Mouse (Mus musculus): Measurements from ENCODE around the gene Rgs12. TPM values are rescaled to one million over a fixed set of nuclear protein-coding genes. Genes with fewer than 3 reads are reported as not detected.
A peak's percentile ranks its signal among the peaks of the same experiment; 100 is the strongest.

The Rgs12 gene
- total RNA-seq, 2 experiments from 2014 or later: 49.6 to 50.4 TPM

DNA sequence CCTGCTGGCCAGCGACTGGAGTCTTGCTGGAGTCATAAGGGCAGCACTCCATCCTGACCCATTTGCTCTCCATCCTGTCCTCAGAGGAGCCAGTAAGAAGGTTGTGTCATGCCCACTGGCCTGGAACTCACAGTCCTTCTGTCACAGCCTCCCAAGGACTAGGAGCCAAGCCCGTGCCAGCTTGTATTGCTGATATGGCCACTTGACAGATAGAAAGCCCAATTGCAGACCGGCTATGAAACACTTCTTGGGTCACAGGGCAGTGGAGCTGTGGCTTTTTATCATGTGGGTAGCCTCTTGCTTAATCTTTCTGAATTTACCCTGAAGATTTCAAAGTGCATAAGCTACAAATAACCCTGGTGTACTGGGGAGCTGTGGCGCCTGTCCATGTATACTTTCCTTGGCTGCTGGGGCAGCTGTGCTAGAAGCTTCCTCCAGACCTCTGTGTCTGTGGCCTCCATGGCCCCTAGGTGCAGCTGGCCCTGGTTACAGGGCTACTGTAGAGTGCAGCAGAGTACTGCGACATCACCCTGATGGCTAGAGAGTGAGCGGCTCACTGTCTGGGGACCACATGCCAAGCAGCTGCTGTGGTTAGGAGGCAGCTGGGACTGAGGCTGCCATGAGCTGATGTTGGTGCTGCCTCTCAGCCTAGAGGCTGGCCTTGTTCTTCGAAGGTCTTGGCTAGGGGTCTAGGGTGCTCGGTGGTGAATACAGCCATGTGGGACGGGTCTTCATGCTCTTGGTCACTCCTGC lies 27.5 kb downstream of the Rgs12 start:
- no peak for DNase-seq (ENCODE audit: low spot score in 2 of 2)

DNA sequence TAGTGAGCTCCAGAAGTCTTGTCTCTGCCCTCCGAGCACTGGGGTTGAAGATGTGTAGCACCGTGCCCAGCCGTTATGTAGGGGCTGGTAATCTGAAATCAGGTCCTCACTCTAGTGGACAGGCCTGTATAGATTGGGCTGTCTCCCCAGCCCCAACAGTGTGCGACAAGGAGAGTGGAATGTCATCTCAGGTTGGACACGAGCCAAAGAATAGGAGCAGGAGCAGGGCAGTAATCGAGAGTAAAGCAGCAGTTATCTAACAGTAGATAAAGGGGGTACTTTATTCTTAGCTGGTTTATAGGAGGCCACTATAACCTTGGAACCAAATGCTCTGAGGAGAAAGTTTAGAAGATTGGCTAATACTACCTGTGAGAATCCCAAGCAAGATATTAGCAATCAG lies 30.9 kb downstream of the Rgs12 start:
- no peak for DNase-seq (ENCODE audit: low spot score in 2 of 2)

DNA sequence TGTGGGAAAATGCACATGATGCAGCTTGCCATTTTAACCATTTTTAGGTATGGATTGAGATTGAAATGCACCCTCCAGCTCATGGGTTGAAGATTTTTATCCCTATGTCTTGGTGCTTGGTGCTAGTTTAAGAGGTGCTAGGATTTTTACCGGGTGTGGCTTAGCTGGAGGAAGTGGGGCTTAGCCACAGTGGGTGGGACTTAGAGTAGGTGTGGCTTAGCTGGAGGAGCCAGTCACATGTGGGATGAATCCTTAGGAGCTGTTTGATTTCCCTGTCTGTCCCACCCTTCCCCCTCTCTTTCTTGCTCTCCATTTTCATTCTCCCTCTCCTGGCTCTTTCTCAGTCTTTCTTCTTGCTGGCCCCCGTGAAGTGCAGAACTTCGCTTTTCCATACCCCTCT lies 32.5 kb downstream of the Rgs12 start:
- no peak for DNase-seq (ENCODE audit: low spot score in 2 of 2)

DNA sequence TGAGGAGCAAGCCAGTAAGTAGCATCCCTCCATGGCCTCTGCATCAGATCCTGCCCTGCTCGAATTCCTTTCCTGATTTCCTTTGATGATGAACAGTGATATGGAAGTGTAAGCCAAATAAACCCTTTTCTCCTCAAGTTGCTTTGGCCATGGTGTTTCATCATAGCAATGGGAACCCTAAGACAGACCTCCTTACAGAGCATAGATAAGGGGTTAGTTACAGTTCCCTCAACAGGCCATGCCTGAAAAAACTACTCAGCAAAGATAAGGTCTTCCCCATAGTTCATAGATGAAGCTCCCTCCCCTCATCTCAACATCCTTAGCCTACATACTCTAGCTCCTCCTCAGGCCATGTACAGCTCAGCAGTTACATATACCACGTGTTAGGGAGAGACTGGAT lies 35.7 kb downstream of the Rgs12 start:
- DNase-seq (ENCODE audit: low spot score in 2 of 2): no peak

DNA sequence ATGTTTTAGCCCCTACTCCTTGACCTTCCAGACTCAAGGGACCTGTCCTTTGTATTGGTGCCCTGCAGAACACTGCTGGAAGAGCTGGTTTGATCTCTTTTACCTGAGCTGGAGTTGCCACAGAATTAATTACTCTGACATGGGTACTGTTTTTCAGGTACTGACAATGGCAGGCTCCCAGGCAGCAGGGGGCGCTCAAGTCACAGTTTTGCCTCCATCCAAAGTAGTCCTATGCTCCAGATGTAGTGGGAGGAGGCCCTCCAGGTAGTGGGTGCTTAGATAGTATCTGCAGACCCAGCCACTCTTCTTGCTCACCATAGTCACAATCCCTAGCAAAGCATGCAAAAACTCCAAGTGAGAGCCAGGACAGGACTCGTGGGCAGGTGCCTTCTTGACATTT lies 36.6 kb downstream of the Rgs12 start:
- DNase-seq (ENCODE audit: low spot score in 2 of 2): peak; percentile 84 to 93

DNA sequence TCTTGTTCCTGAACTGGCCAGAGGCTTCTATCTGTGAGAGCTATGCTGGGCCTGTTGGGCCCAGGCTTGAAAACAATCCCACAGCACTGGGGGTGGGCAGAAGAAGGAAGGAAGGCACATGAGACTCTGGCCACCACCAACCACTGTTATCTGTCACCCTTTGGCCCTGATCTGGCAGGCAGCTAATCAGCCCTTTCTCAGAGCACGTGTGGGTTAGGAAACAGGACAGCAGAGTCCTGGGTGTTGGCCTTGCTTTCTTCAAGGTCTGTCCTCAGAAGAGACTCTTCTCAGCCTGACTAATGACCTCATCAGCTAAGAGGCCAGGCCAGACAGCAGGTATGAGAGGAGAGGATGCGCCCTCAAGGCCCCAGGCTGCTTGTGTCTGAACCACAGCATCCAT lies 38.2 kb downstream of the Rgs12 start:
- no peak for DNase-seq (ENCODE audit: low spot score in 2 of 2)

DNA sequence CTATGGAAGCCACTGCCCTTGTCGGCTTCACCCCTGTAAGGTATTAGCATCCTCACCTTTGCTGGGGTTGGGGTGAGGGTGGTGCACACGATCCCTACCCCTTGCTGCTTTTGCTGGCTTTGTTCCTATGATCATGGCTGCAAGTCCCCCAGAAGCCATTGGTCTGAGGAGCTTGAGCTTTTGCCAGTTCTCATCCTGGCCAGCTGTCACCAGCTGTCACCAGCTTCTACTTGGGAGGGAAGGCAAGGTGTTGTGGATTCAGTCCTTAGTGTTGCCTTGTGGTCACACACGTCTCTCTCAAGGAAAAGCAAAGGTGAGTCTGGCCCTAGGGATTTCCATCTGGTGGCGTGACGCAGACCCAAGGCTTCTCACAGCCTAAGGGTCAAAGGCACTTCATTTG lies 39.4 kb downstream of the Rgs12 start:
- no peak for DNase-seq (ENCODE audit: low spot score in 2 of 2)

DNA sequence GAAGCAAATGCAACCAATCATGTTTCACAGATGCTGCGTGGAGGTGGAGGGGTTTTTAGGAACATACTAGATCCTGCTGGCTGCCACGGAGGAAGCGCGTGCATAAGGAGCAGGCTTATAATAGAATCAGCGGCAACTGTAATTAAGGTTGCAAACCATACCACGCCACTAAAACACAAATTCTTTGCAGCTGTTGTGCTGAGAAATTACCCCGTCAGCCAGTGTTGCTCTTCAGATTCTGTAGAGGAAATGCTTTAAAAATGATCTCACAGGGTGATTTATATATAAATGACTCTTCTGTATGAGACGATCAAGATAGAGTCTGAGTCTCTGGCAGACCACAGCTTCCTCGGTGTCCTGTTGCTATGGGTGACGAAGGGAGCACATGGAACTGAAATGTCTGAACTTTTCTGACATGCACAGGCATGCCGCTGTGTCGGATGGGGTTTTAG lies 40.1 kb downstream of the Rgs12 start:
- peak; percentile 45 to 61 for DNase-seq (ENCODE audit: low spot score in 2 of 2)

DNA sequence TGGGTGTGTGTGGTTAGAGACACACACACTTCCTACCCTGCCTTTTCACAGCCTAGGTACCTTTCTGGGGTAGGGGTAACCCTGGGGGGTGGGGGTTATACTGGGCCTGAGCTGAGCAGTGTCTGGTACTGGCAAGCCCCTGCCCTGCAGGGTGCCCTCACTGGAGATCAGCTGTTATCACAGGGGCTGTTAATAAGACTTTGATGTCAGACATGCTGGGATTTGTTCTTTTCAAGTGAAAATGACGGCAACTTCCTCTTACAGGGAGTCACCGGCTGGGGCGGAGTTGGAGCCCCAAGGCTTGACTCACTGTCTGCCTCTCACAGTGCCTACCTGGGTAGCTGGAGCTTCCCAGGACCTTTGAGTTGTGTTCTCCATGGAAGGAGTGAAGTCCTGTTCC lies 49.5 kb downstream of the Rgs12 start:
- DNase-seq (ENCODE audit: low spot score in 2 of 2): no peak

DNA sequence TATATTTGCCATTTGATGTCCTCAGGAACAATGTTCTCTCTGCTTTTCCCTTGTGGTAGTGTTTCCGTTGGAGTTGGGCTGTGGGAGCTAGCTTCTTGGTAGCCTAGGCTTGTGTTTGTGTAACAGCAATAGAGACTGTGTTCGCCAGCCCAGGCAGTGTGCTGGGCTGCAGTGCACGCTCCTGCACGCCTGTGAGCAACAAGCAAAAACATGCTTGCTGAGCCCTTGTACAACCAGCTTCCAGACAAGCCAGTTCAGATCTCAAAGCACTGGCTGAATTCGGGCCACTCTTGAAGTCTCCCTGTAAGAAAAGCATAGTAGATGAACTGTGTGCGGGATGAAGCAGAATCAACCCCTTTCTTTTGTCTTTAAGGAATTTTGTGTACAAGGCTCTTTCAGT lies 50.0 kb downstream of the Rgs12 start:
- no peak for DNase-seq (ENCODE audit: low spot score in 2 of 2)

DNA sequence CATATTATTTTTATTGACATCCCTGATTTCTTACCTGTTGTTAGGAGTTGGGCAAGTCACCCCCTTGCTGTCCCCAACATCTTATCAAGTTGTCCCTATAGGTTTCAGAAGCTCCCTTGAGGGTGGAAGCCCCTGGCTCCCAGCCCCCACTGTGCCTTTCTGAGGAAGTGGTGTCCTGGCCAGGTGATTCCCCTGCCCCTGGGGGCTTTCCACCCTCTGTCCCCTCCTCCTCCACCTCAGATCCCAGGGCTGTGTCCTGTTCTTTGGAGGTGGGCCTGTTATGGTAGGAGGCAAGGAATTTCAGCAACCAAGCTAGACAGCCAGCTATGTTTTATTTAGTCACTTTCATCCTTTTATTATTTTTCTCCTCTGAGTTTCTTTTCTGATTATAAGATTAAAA lies 51.1 kb downstream of the Rgs12 start:
- no peak for DNase-seq (ENCODE audit: low spot score in 2 of 2)

DNA sequence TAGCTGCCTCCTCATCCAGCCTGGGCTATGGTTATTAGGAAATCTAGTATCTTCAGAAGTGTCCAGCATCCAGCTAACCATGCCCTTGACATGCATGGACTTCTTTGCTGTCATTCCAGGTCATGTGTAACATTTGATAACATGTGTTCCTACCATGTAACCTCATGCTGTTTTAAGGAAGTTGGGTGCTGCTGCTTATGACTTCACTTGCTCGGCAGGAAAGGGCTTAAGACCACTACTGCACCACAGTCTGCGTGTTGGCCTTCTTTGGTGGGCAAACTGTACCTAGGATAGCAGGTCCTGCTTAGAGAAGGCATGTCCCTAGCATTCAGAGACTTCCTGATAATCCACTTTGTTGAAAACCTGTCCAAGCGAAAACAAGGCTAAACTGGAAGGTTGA lies 51.9 kb downstream of the Rgs12 start:
- DNase-seq (ENCODE audit: low spot score in 2 of 2): no peak

DNA sequence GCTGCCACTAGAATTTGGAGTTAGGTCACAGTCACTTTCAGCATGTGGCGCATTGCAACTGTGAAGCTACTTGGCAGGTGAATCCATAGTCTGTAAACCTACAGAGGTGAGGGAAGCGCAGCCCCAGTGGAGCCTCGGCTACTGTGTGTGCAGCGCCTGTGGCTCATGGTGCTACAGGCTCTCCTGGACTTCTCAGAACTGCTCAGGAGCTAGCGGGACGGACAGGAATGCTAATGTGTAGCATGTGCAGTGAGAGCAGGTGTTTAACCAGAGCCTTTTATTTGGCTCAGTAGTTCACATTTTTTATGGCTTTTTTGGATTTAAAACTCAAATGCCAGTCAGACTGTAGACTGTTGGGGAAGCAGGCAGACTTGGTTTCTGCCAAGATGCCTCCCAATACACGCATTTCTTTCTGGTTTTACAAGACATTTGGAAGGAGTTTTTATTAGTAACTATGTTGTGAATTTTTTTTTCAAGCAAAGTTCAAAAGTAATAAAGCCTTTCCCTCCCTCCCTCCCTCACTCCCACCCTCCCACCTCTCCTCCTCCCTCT lies 54.4 kb downstream of the Rgs12 start:
- no peak for DNase-seq (ENCODE audit: low spot score in 2 of 2)

DNA sequence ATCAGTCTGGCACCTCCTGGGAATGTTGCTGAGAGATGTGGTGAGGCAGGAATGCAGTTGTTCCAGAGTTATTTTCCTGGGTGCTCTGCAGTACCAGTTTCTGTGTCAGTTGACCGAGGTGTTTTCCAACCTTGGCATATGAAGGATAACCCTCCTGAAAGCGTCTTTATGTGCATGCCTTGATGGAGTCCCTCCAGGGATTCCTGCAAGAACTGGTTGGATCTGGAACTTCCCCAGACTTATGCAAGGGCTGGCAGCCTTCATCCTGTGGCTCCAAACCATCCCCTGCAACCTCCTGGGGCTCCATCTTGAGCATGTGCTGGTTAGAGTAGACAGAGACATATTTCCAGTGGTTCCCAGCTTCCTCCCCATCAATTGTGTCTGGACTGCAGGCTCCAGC lies 55.5 kb downstream of the Rgs12 start:
- DNase-seq (ENCODE audit: low spot score in 2 of 2): no peak

DNA sequence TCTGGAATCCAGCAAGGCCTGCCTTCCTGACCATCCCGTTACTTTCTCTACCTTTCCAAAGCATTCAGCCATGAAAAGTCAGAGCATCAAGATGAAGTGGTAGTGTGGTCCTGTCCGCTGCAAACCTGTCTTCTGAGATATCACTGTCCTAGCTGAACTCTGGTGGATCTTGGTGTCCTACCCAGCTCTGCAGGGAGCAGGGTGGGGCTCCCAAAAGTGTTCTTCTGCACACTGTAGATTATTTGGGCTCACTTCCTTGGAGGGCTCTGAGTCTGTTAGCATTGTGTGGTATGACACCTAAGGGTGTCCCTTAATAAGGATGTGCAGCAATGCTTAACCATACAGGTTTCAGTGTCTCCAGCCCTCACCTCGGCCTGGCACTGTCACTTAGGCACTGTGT lies 56.4 kb downstream of the Rgs12 start:
- no peak for DNase-seq (ENCODE audit: low spot score in 2 of 2)

DNA sequence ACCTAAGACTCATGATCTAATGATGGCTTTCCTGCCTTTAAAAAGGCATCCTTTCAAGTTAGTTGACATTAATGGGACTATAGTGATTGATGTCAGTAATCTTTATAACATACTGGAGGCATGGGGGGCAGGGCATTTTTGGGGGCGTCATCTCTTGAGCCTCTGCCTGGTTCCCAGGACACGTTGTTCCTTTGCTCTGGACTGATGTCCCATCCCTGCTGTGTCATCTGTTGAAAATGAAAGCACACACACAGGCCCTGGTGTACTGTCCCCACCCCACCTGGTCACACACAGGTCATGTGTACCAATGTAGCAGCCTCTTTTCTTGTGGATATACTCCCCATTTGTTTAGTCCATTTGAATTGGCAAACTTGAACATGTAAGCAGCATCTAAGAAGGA lies 57.4 kb downstream of the Rgs12 start:
- no peak for DNase-seq (ENCODE audit: low spot score in 2 of 2)

DNA sequence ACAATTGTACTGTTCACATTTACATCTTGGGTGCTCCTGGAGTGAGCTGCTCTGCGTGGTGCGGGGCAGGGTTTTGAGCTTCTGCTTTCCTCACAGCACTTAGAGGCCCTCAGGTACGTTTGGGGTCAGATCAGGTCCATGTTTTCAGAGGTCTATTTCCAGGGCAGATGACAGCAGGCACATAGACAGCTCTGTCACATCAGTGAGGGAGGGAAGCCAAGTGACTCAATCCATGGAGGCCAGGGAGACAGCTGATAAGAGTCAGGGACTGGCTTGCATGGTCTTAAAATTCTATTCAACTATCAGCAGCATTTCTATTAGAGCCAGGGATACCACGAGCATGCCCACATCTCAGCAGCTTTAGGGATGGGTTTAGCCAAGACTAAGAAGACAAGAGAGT lies 59.9 kb downstream of the Rgs12 start:
- no peak for DNase-seq (ENCODE audit: low spot score in 2 of 2)

DNA sequence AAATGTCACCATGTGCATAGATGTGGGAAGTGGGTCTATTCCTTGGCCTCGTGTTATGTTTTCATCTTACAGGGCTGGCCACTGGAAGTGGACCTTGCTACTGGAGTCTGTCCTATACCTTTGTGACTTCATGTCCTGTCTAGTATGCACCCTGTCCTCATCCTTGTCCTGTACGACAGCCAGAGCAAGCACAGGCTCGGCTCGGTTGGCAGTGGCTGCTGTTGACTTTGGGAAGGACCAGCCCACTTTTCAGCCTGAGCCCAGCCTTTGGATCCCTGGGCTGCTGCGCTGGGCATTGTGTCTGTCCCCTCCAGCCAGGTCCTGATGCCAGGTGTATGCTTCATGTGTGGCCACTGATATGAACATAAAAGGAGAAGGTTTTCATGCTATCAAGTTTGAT lies 61.4 kb downstream of the Rgs12 start:
- no peak for DNase-seq (ENCODE audit: low spot score in 2 of 2)

DNA sequence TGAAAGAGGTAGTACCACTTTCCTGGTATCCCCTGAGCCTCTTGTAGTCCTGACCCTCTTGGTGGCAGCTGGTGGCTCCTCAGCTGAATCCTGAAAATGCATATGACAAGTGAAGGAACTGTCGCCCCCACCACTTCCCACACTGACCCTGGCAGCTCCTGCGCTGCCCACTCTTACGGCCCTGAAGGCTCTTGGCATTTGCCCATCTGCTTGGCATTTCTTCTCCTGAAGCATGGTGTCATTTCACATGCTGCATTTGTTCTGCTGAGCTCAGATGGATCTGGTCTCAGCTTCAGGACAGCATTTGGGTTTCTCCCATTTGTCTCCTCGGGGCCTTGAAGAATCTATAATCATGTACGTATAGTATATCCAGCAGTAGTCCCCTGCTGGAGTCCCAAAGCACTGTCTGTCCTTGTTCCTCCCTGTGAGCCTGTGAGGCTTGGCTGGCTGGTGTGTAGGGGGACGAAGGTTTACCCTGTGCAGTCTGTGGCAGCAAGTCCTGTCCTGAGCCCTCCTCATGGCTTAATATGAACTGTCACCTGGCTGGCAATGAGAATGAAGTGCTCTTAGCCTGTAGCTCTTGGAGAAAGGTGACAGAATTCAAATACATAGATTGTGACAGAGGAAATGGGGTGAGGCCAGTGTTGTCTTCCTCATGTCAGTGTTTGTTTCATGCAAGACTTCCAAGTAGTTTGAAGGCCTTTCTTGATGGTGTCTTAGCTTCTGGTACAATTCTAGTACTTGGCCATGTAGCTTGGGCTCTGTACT lies 62.1 kb downstream of the Rgs12 start:
- DNase-seq (ENCODE audit: low spot score in 2 of 2): no peak

DNA sequence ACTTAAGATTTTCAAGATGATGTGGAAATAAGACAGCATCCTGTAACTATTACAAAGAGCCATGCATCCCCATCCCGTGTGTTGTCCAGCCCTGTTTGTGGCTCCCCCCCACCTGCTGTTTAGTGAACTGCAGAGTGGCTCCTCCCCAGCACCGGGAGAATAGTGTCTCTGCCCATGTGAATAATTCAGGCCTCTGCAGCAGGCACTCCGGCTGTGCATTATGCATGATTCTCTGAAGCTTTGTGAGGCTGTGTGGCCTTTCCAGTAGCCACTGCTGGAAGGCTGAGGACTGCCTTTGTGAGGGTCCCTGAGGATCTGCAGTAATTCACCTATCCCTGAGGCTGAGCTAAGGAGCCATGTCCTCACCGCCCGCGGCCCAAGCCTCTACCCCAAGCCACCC lies 64.8 kb downstream of the Rgs12 start:
- DNase-seq (ENCODE audit: low spot score in 2 of 2): no peak

DNA sequence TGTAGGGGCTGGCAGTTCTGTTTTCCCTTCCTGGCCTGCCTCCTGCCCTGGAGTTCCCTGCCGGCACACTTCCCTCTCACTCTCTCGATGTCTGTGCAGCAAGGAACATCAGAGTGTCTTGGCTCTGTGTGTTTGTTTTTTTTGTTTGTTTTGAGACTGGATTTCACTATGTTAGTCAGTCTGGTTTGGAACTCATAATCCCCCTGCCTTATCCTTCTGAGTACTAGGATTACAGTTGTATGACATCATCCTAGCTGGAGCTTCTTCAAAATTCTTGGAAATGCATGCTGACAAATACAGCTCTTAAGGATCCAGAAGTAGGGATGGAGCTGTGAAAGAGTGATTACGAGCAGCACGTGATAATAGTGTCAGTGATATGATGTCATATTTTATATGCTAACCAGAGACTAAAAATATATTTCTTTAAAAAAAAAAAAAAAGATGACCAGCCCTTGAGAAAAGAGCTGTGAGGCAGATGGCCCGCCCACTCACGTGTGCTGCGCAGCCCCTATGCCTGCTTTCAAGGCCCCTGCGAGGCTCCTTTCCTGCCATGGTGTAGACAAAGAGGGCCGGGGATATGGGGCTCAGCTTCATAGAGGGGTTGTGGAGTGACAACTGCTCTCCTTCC lies 70.5 kb downstream of the Rgs12 start:
- DNase-seq (ENCODE audit: low spot score in 2 of 2): peak; percentile 24 to 27
